Mouse (Mus musculus) liver, adult 2 months (tissue): Measurements from ENCODE around the gene Sumo3.

Source experiments
- CTCF ChIP-seq: fragments of 200-500 bp; IDR thresholded peaks from 2 replicates; pipeline ENCODE4 v1.5.1; 2011; ENCODE audit warnings: low read depth, low read length, control low read depth
- POLR2A ChIP-seq: fragments of 200-500 bp; IDR thresholded peaks from 2 replicates; pipeline ENCODE4 v1.6.1; 2011; ENCODE audit warnings: low read length, control low read depth; ENCODE audit not compliant: insufficient read depth; ENCODE audit errors: extremely low read depth

- TF ChIP-seq POLR2A (no peak), CTCF (no peak)
Observed at GRCm38 (mm10) chr10:77663949-77664665, 58.2 kb downstream of the Sumo3 start.
